In genomic region chr7:137407428-137408058, GRCm38 (mm10) we compare ENCODE assay signal across 30 mouse cellular contexts. TPM values are rescaled to one million over a fixed set of nuclear protein-coding genes. Genes with fewer than 3 reads are reported as not detected.
DNase-seq lines count a peak whose midpoint lies in the region; ATAC-seq and TF ChIP-seq lines count a peak whose summit lies in the region.
"Had no signal": no experiment of that assay in that cellular context is flagged by ENCODE, and none has a peak within 500 bp of the region (broad histone marks: within the 10 kb centered on the region; RNA-seq: fewer than 3 reads in every experiment).

No protein-coding gene starts in this region.

- TF ChIP-seq POLR2A in CH12.LX (IDR thresholded peaks at IDR 0.05; ENCODE audit: low read depth, low read length), result no peak

- H3K27me3 ChIP-seq in liver, postnatal 0 days (ENCODE audit: insufficient read depth, low read length), result no peaks in the 10 kb centered on the region
- H3K27me3 ChIP-seq in liver, embryonic 11.5 days (replicated peaks; ENCODE audit: control insufficient read depth, insufficient read depth, low read length), result no peaks in the 10 kb centered on the region
- H3K27me3 ChIP-seq in CH12.LX (replicated peaks), result peaks cover 39% of the 10 kb centered on the region
- H3K27me3 ChIP-seq: embryonic facial prominence, embryonic 13.5 days; heart, embryonic 13.5 days; limb, embryonic 13.5 days had no signal

- 88% methylated on average over 1 of the region's 1 CpGs for WGBS in liver, postnatal 0 days (ENCODE audit: insufficient replicate concordance)
- WGBS in liver, embryonic 11.5 days, result 88% methylated on average over 1 of the region's 1 CpGs

- H3K4me2 ChIP-seq in liver, postnatal 0 days (ENCODE audit: low read depth, low read length), result no peak overlapping the region
- no peak overlapping the region for H3K4me2 ChIP-seq in liver, embryonic 11.5 days
- H3K4me2 ChIP-seq in CH12.LX (ENCODE audit: insufficient read depth, low read depth, poor library complexity, severe bottlenecking), result peak overlapping the region; percentile 59
- H3K4me2 ChIP-seq: embryonic facial prominence, embryonic 13.5 days; heart, embryonic 13.5 days; hindbrain, embryonic 14.5 days; limb, embryonic 13.5 days; lung, embryonic 14.5 days had no signal

- no peaks in the 10 kb centered on the region for H3K9me3 ChIP-seq in liver, postnatal 0 days (ENCODE audit: low read length)
- no peaks in the 10 kb centered on the region for H3K9me3 ChIP-seq in liver, embryonic 11.5 days (ENCODE audit: control insufficient read depth, low read length)
- peaks cover 7% of the 10 kb centered on the region for H3K9me3 ChIP-seq in CH12.LX (replicated peaks; ENCODE audit: low read length)
- H3K9me3 ChIP-seq: embryonic facial prominence, embryonic 13.5 days; forebrain, embryonic 10.5 days; heart, embryonic 13.5 days; limb, embryonic 13.5 days had no signal

- dilution Hi-C loops in CH12.LX (cut with MboI; ENCODE audit: extremely low pct_ligation_motif_present, extremely low pct_unique_long_range_greater_than_20kb, low sequenced_read_pairs), result no loop called here

- peaks cover 21% of the 10 kb centered on the region for H3K4me1 ChIP-seq in liver, postnatal 0 days (ENCODE audit: insufficient read depth)
- peaks cover 5% of the 10 kb centered on the region; the same call in 1 of the 2 replicates for H3K4me1 ChIP-seq in liver, embryonic 11.5 days (replicated peaks; ENCODE audit: control insufficient read depth, insufficient read depth, low read length)
- H3K4me1 ChIP-seq in CH12.LX (ENCODE audit: control insufficient read depth in 1 of 2, insufficient read depth in 2 of 2), result peaks cover 12 to 35% of the 10 kb centered on the region in 2 experiments

- no peak for TF ChIP-seq RAD21 in CH12.LX (IDR thresholded peaks at IDR 0.05; ENCODE audit: low read depth, low read length)

- no peak overlapping the region for H3K9ac ChIP-seq in liver, postnatal 0 days (replicated peaks)
- no peak overlapping the region for H3K9ac ChIP-seq in liver, embryonic 11.5 days (ENCODE audit: low read depth, low read length)
- H3K9ac ChIP-seq in CH12.LX (ENCODE audit: insufficient read depth, low read depth), result no peak overlapping the region
- H3K9ac ChIP-seq: embryonic facial prominence, embryonic 13.5 days; heart, embryonic 13.5 days; hindbrain, embryonic 14.5 days; limb, embryonic 13.5 days; liver, embryonic 14.5 days; lung, embryonic 14.5 days had no signal

- DNase-seq in heart, adult 11 months, result peak; percentile 17
- no peak for DNase-seq in heart, adult 8-10 months (ENCODE audit: low spot score)
- DNase-seq in liver, postnatal 0 days, result peak; percentile 18
- no peak for DNase-seq in liver, embryonic 11.5 days (ENCODE audit: low spot score)
- peak; percentile 95 for DNase-seq in CH12.LX (ENCODE audit: extremely low read depth)
- DNase-seq in yolk sac, embryonic 10.5 days (ENCODE audit: low spot score), result peak; percentile 23
- no peak for DNase-seq in left cerebral cortex, postnatal 25 days (ENCODE audit: low spot score in 2 of 2)
- DNase-seq: adrenal gland, postnatal 14 days; cerebellum, adult 11 months; cerebellum, adult 9-11 months; gastrocnemius, adult 2 months; gastrocnemius, postnatal 36 days; heart, adult 2 months; heart, postnatal 10 days; kidney, adult 18-20 months; kidney, postnatal 10 days; lung, embryonic 14.5 days; lung, postnatal 14 days; midbrain, embryonic 14.5 days; retina, postnatal 1 day; right cerebral cortex, postnatal 25 days; thymus, postnatal 4 days had no signal

- H3K79me2 ChIP-seq in CH12.LX (replicated peaks; ENCODE audit: control insufficient read depth, extremely low read depth, insufficient read depth, poor library complexity, severe bottlenecking), result no peaks in the 10 kb centered on the region; the same call in 1 of the 2 replicates

- no peaks in the 10 kb centered on the region for H3K36me3 ChIP-seq in liver, postnatal 0 days (replicated peaks; ENCODE audit: insufficient read depth, low read length)
- H3K36me3 ChIP-seq in liver, embryonic 11.5 days (ENCODE audit: control insufficient read depth, insufficient read depth, low read length), result no peaks in the 10 kb centered on the region
- no peaks in the 10 kb centered on the region for H3K36me3 ChIP-seq in CH12.LX (replicated peaks in 1 of 2; ENCODE audit: control insufficient read depth in 1 of 2, insufficient read depth in 1 of 2, low read length in 1 of 2)
- H3K36me3 ChIP-seq: embryonic facial prominence, embryonic 13.5 days; forebrain, embryonic 10.5 days; heart, embryonic 13.5 days; limb, embryonic 13.5 days had no signal

- in situ Hi-C loops in CH12.LX (cut with MboI; ENCODE audit: low pct_ligation_motif_present, low pct_unique_long_range_greater_than_20kb, low sequenced_read_pairs), result no loop called here

- intact Hi-C loops in left cerebral cortex, postnatal 25 days (cut with DNase I), result no loop called here

- H3K4me3 ChIP-seq in liver, postnatal 0 days (ENCODE audit: low read depth, low read length), result no peak overlapping the region
- no peak overlapping the region for H3K4me3 ChIP-seq in liver, embryonic 11.5 days (ENCODE audit: low read depth, low read length)
- no peak overlapping the region for H3K4me3 ChIP-seq in CH12.LX (replicated peaks in 1 of 3; ENCODE audit: low read depth in 2 of 3, low read length in 2 of 3, poor library complexity in 1 of 3)
- H3K4me3 ChIP-seq: embryonic facial prominence, embryonic 13.5 days; forebrain, embryonic 10.5 days; gastrocnemius, adult 2 months; heart, adult 2 months; heart, embryonic 13.5 days; left cerebral cortex, adult 2 months; limb, embryonic 13.5 days had no signal

- H3K27ac ChIP-seq in liver, postnatal 0 days (ENCODE audit: low read depth), result no peak overlapping the region
- H3K27ac ChIP-seq in liver, embryonic 11.5 days (ENCODE audit: low read depth, low read length), result no peak overlapping the region
- no peak overlapping the region for H3K27ac ChIP-seq in CH12.LX (ENCODE audit: insufficient read depth, low read depth)
- H3K27ac ChIP-seq: embryonic facial prominence, embryonic 13.5 days; forebrain, embryonic 10.5 days; gastrocnemius, adult 2 months; heart, adult 2 months; heart, embryonic 13.5 days; hindbrain, embryonic 14.5 days; left cerebral cortex, adult 2 months; limb, embryonic 13.5 days; liver, embryonic 14.5 days had no signal

- no peak for TF ChIP-seq EP300 in liver, postnatal 0 days (IDR thresholded peaks at IDR 0.05; ENCODE audit: low read depth)
- peak; percentile 70 for TF ChIP-seq EP300 in CH12.LX (IDR thresholded peaks at IDR 0.05; ENCODE audit: low read length)

- no peak for TF ChIP-seq CTCF in liver, postnatal 0 days (IDR thresholded peaks at IDR 0.05; ENCODE audit: low read depth)
- no peak for TF ChIP-seq CTCF in CH12.LX (conservative IDR thresholded peaks at IDR 0.05 in 1 of 2, IDR thresholded peaks at IDR 0.05 in 1 of 2; ENCODE audit: low read depth in 2 of 2, low read length in 2 of 2)

- no peak for ATAC-seq in liver, postnatal 0 days
- ATAC-seq in liver, embryonic 11.5 days (replicated peaks; ENCODE audit: low FRiP score), result no peak
- ATAC-seq: forebrain, embryonic 16.5 days had no signal

TF ChIP-seq in CH12.LX, 34 proteins besides CTCF, POLR2A, EP300 and RAD21:
- TF ChIP-seq GABPA (IDR thresholded peaks at IDR 0.05; ENCODE audit: insufficient replicate concordance, low read depth, low read length), result no peak
- TF ChIP-seq KAT2A (IDR thresholded peaks at IDR 0.05; ENCODE audit: insufficient replicate concordance, low read length), result 0 out of 2 replicates have a peak, but pooled peaks have one; percentile 72
- peak; percentile 57; the same call in 1 of the 2 replicates for TF ChIP-seq IRF4 (IDR thresholded peaks at IDR 0.05; ENCODE audit: low read depth, low read length)
- no peak for TF ChIP-seq ZC3H11A (IDR thresholded peaks at IDR 0.05; ENCODE audit: low read depth, low read length)
- TF ChIP-seq HCFC1 (IDR thresholded peaks at IDR 0.05; ENCODE audit: low read depth, low read length), result no peak
- TF ChIP-seq ELF1 (IDR thresholded peaks at IDR 0.05; ENCODE audit: low read depth, low read length), result no peak
- peak; percentile 85 for TF ChIP-seq MAFK (IDR thresholded peaks at IDR 0.05; ENCODE audit: insufficient replicate concordance, low read length)
- TF ChIP-seq MXI1 (IDR thresholded peaks at IDR 0.05; ENCODE audit: low read depth, low read length), result no peak; the same call in 1 of the 2 replicates
- peak; percentile 62 for TF ChIP-seq BHLHE40 (IDR thresholded peaks at IDR 0.05; ENCODE audit: low read depth, low read length)
- no peak for TF ChIP-seq ZNF384 (IDR thresholded peaks at IDR 0.05; ENCODE audit: low read depth, low read length)
- no peak for TF ChIP-seq NELFE (IDR thresholded peaks at IDR 0.05; ENCODE audit: low read depth, low read length)
- 0 out of 2 replicates have a peak, but pooled peaks have one; percentile 16 for TF ChIP-seq SIN3A (IDR thresholded peaks at IDR 0.05; ENCODE audit: low read length)
- peak; percentile 30; the same call in 1 of the 2 replicates for TF ChIP-seq ETS1 (conservative IDR thresholded peaks at IDR 0.05; ENCODE audit: low read depth, low read length)
- TF ChIP-seq MAZ (IDR thresholded peaks at IDR 0.05; ENCODE audit: low read depth, low read length), result peak; percentile 78
- TF ChIP-seq TCF12 (IDR thresholded peaks at IDR 0.05; ENCODE audit: low read depth, low read length), result peak; percentile 38; the same call in 1 of the 2 replicates
- peak; percentile 49; the same call in 1 of the 2 replicates for TF ChIP-seq MEF2A (IDR thresholded peaks at IDR 0.05; ENCODE audit: borderline replicate concordance, low read depth, low read length)
- TF ChIP-seq MAX (IDR thresholded peaks at IDR 0.05; ENCODE audit: low read length), result no peak

RNA-seq across cellular contexts. Expression of gene 9430038I01Rik, which starts 3.0 kb away (rescaled TPM):
- 1 to 10 TPM; 7.8 to 10.0 (median 8.8) TPM for total RNA-seq in heart, adult 8-10 months (2022)
- polyA plus RNA-seq in liver, postnatal 0 days (2015; fragmentation: Nextera tagmentation; extraction: Ambion mirVana), result 14.8 and 16.0 TPM in 2 replicates
- polyA plus RNA-seq in liver, embryonic 11.5 days (2014; fragmentation: Nextera tagmentation; extraction: Ambion mirVana), result 18.0 and 18.1 TPM in 2 replicates
- 7.4 and 10.3 TPM in 2 replicates for total RNA-seq in CH12.LX (2012; rRNA removed)
- total RNA-seq in CH12.LX (2014; rRNA removed), result 11.6 and 14.0 TPM in 2 replicates
- polyA plus RNA-seq in CH12.LX (2012; ENCODE audit: insufficient read length, low read depth), result 9.8 and 14.6 TPM in 2 replicates
- 1 to 10 TPM; 4.7 to 4.8 TPM for total RNA-seq in left cerebral cortex, postnatal 25 days (2021)

RNA-seq across cellular contexts. Expression of gene Glrx3, which starts 29.9 kb away (rescaled TPM):
- total RNA-seq in heart, adult 8-10 months (2022), result 100 to 1,000 TPM; 139 to 161 (median 149) TPM
- 70.3 and 70.6 TPM in 2 replicates for polyA plus RNA-seq in liver, postnatal 0 days (2015; fragmentation: Nextera tagmentation; extraction: Ambion mirVana)
- polyA plus RNA-seq in liver, embryonic 11.5 days (2014; fragmentation: Nextera tagmentation; extraction: Ambion mirVana), result 211 and 235 TPM in 2 replicates
- total RNA-seq in CH12.LX (2012; rRNA removed) (182 and 196 TPM in 2 replicates), CH12.LX (2014; rRNA removed) (347 and 372 TPM in 2 replicates)
- 243 and 279 TPM in 2 replicates for polyA plus RNA-seq in CH12.LX (2012; ENCODE audit: insufficient read length, low read depth)
- 100 to 1,000 TPM in 1 of 2 experiments, 10 to 100 TPM in 1; 98.9 to 104 TPM for total RNA-seq in left cerebral cortex, postnatal 25 days (2021)

Comparison
In these comparisons a context has a peak if more than half of its experiments do, and no peak if none do; other contexts are left out.
1. DNase-seq: peak in heart, adult 11 months (single experiment), liver, postnatal 0 days (single experiment), CH12.LX (single experiment) and yolk sac, embryonic 10.5 days (single experiment); none in heart, adult 8-10 months (single experiment), liver, embryonic 11.5 days (single experiment) and left cerebral cortex, postnatal 25 days (0 of 2).